Mouse (Mus musculus): ENCODE measurements around the gene Sgsh. TPM values are rescaled to one million over a fixed set of nuclear protein-coding genes. Genes with fewer than 3 reads are reported as not detected.

Sgsh gene
- 4.7 and 8.8 TPM in 2 replicates for total RNA-seq (2014; rRNA removed)
- 2.4 and 5.0 TPM in 2 replicates for polyA plus RNA-seq (2015; fragmentation: Nextera tagmentation; extraction: Ambion mirVana)

DNA sequence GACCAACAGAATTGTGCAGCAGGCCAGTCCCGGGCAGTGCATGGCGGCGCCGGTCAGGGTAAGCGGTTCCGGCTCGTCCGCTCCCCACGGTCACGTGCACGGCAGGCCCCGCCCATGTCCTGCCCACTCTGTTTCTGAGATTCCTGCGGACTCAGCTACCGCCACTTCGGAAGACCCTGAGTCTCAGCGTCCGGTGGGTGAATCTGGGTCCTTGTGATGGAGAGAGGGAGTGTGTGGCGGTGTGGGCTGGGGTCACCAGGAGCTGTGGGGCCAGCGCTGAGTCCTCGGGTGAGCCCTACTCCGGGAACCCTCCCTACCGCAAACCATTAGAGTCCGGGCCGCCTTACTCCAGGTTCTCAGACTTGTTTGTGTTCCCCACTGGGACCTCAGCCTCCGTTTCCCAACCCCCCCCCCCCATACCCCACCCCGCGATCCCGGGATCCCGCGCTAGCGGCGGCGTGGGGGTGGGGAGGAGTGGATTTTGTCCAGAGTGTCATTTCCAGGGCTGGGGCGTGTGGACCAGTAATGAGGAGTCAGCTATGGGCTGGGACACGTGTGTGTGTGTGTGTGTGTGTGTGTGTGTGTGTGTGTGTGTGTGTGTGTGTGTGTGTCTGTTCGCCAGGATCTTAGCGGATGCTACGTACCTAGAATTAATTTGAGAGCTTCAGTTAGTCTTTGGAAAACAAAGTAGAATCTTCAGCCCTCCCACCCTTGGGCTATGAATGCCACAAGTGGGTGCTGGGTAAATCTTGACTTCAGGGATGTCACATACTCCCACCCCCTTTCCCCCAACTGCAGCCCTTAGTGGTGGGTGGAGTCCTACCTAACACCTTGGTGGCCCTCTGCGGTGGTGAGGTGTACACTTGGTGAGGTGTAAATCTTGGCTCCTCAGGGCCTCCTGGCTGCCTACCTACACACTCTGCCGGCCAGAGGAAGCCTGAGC, at the start of gene Sgsh, which contains the start of gene Slc26a11:
Sgsh (minus strand) TSS at position 94 of the 943 bp plus-strand sequence.
Slc26a11 (plus strand) TSS at position 115 of the 943 bp plus-strand sequence.
- DNase-seq (peak; percentile 69), ATAC-seq (peak; percentile 95)
- Histone ChIP-seq H3K27ac (ENCODE audit: low read depth, low read length) (no peak within 1 kb of the TSS; the same call in 1 of the 2 replicates), H3K4me3 (ENCODE audit: low read depth, low read length) (peak within 1 kb of the TSS; percentile 58), H3K9me3 (ENCODE audit: low read length) (no peaks in the 10 kb centered on the region), H3K4me1 (ENCODE audit: insufficient read depth) (no peaks in the 10 kb centered on the region), H3K4me2 (ENCODE audit: low read depth) (peak within 1 kb of the TSS; percentile 95), H3K27me3 (ENCODE audit: insufficient read depth, low read length) (no peaks in the 10 kb centered on the region), H3K36me3 (ENCODE audit: insufficient read depth) (no peaks in the 10 kb centered on the region), H3K9ac (peak within 1 kb of the TSS; percentile 49)
- no peak for TF ChIP-seq CTCF (IDR thresholded peaks at IDR 0.05; ENCODE audit: low read depth)
- under 1% methylated on average over 37 of the region's 40 CpGs for WGBS

DNA sequence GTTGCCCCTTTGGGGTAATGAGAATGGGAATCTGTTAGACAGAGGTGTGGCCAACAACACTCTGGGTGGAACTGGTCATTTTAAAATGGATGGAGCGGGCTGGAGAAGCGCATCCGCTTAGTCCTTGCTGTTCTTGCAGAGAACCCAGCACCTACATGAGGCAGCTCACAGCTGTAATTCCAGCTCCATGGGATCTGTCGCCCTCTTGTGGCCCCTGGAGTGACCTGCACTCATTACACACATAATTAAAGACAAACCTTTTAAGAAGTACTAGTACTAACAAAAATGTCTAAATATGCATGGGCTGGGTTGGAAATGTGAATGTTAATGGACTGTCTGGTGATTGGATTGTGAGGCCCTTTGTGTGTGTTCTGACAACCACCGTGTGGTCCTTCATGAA, 49.3 kb upstream of the Sgsh start:
- H3K9me3 ChIP-seq (ENCODE audit: low read length), result no peaks in the 10 kb centered on the region
- H3K27ac ChIP-seq (ENCODE audit: low read depth, low read length), result no peak overlapping the region
- H3K27me3 ChIP-seq (ENCODE audit: insufficient read depth, low read length), result no peaks in the 10 kb centered on the region
- no peaks in the 10 kb centered on the region for H3K4me1 ChIP-seq (ENCODE audit: insufficient read depth)
- TF ChIP-seq CTCF (IDR thresholded peaks at IDR 0.05; ENCODE audit: low read depth), result peak; percentile 71
- H3K36me3 ChIP-seq (ENCODE audit: insufficient read depth), result no peaks in the 10 kb centered on the region
- peak; percentile 25 for DNase-seq
- no peak overlapping the region for H3K4me2 ChIP-seq (ENCODE audit: low read depth)
- no peak overlapping the region for H3K4me3 ChIP-seq (ENCODE audit: low read depth, low read length)
- no peak for ATAC-seq
- no peak overlapping the region for H3K9ac ChIP-seq
- 56% methylated on average over 5 of the region's 5 CpGs for whole genome bisulfite sequencing

DNA sequence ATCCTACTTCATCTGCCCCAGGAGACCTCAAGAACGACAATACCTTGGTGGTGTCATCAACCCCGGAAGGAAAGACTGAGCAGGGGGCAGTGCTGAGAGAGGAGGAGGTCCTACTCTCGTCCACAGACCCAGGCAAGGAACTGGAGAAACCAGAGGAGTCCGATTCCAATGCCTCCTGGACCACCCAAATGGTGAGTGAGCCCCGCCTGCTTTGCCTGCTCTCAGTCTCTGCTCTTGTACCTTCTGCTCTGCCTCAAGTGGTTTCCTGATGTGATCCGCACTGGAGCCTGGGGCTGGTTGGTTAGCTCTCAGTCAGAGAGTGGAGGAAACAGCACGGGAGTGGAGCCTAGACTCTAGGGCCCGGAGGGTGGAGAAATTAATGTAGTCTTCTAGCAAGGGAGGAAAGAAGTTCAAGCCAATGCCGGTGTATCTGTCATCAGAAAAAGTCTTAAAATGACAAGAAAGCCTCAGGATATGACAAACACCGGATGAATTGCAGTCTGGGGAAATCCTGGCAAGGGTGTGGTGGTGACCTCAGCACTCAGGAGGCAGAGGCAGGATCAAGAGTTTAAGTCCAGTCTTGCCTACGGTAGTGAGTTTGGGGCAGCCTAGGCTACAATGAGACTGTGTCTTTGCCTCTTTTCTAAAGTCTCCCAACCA, 47.3 kb upstream of the Sgsh start:
- Histone ChIP-seq H3K4me2 (ENCODE audit: low read depth) (no peak overlapping the region), H3K36me3 (ENCODE audit: insufficient read depth) (no peaks in the 10 kb centered on the region), H3K4me1 (ENCODE audit: insufficient read depth) (no peaks in the 10 kb centered on the region), H3K27ac (ENCODE audit: low read depth, low read length) (no peak overlapping the region), H3K9me3 (ENCODE audit: low read length) (no peaks in the 10 kb centered on the region), H3K9ac (no peak overlapping the region), H3K27me3 (ENCODE audit: insufficient read depth, low read length) (no peaks in the 10 kb centered on the region), H3K4me3 (ENCODE audit: low read depth, low read length) (no peak overlapping the region)
- 59% methylated on average over 11 of the region's 11 CpGs for WGBS
- DNase-seq, result no peak
- TF ChIP-seq CTCF (IDR thresholded peaks at IDR 0.05; ENCODE audit: low read depth), result no peak
- no peak for ATAC-seq

DNA sequence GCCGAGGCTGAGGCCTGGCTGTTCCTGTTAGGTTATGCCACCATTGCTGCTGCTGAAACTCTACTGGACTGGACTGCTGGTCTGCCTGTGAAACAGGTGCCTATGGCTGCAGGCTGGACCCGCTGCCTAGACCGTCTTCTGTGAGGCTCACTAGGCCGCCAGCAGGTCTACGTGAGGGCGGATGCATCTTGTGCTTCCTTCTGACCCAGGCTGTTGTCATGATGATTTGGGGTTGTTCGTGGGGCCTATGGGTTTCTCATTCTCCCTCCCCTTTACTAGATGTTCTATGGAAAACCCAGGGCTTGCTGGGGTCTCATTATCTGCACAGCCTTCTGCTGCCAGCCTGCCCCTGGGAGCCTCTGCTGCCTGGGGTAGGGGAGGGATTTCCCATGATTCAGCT, 41.1 kb upstream of the Sgsh start:
- no peaks in the 10 kb centered on the region for H3K36me3 ChIP-seq (ENCODE audit: insufficient read depth)
- H3K4me2 ChIP-seq (ENCODE audit: low read depth), result no peak overlapping the region
- TF ChIP-seq CTCF (IDR thresholded peaks at IDR 0.05; ENCODE audit: low read depth), result no peak
- no peaks in the 10 kb centered on the region for H3K9me3 ChIP-seq (ENCODE audit: low read length)
- ATAC-seq (no peak), DNase-seq (no peak)
- H3K4me1 ChIP-seq (ENCODE audit: insufficient read depth), result no peaks in the 10 kb centered on the region
- H3K27ac ChIP-seq (ENCODE audit: low read depth, low read length), result no peak overlapping the region
- WGBS, result 59% methylated on average over 7 of the region's 7 CpGs
- H3K9ac ChIP-seq, result no peak overlapping the region
- H3K4me3 ChIP-seq (ENCODE audit: low read depth, low read length), result no peak overlapping the region
- peaks cover 7% of the 10 kb centered on the region for H3K27me3 ChIP-seq (ENCODE audit: insufficient read depth, low read length)

DNA sequence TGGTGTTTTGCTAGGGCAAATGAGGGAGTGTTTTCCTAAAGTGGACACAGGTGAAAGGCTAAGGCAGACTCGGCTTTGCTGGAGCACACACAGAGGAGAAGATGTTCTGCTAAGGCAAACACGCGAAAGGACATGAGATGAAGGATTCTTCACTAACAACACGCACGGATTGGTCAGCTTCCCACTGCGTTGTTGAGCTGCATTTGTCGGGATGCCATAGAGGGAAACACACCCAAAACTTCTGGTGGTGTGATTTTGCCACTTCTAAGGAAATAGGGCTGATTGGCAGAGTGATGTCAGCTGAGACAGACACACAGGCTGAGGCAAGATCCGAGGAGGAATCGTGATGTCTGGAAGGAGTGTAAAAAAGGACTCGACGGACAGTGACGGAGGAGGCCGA, 40.6 kb upstream of the Sgsh start:
- Histone ChIP-seq H3K36me3 (ENCODE audit: insufficient read depth) (no peaks in the 10 kb centered on the region), H3K27me3 (ENCODE audit: insufficient read depth, low read length) (peaks cover 7% of the 10 kb centered on the region), H3K9me3 (ENCODE audit: low read length) (no peaks in the 10 kb centered on the region), H3K9ac (no peak overlapping the region), H3K4me1 (ENCODE audit: insufficient read depth) (no peaks in the 10 kb centered on the region), H3K4me2 (ENCODE audit: low read depth) (no peak overlapping the region), H3K27ac (ENCODE audit: low read depth, low read length) (no peak overlapping the region), H3K4me3 (ENCODE audit: low read depth, low read length) (no peak overlapping the region)
- DNase-seq (no peak), ATAC-seq (no peak)
- WGBS, result 27% methylated on average over 13 of the region's 13 CpGs
- no peak for TF ChIP-seq CTCF (IDR thresholded peaks at IDR 0.05; ENCODE audit: low read depth)

DNA sequence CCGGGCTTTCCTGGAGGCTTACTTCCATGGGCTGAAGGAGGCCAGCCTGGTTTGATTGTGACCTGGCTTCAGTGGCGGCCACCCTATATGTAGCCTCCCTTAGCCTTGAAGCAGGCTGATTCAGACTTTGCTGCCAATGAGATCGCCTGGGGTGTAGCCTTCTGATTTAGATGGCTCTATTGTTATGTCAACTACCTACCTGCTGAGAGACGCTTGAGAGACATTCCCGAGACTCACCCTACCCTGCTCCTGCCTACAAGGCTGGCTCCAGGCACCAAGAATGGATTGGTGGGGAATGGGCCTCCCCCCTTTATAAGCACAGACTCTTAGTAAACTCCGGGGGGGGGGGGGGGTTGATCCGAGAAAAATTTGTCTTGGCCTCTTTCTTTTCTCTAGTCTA, 40.1 kb upstream of the Sgsh start:
- no peaks in the 10 kb centered on the region for H3K36me3 ChIP-seq (ENCODE audit: insufficient read depth)
- peaks cover 10% of the 10 kb centered on the region for H3K27me3 ChIP-seq (ENCODE audit: insufficient read depth, low read length)
- TF ChIP-seq CTCF (IDR thresholded peaks at IDR 0.05; ENCODE audit: low read depth), result no peak
- no peak overlapping the region for H3K4me3 ChIP-seq (ENCODE audit: low read depth, low read length)
- no peaks in the 10 kb centered on the region for H3K9me3 ChIP-seq (ENCODE audit: low read length)
- H3K4me2 ChIP-seq (ENCODE audit: low read depth), result no peak overlapping the region
- H3K27ac ChIP-seq (ENCODE audit: low read depth, low read length), result no peak overlapping the region
- H3K9ac ChIP-seq, result no peak overlapping the region
- ATAC-seq (no peak), DNase-seq (no peak)
- WGBS, result 20% methylated on average over 7 of the region's 7 CpGs
- H3K4me1 ChIP-seq (ENCODE audit: insufficient read depth), result no peaks in the 10 kb centered on the region

DNA sequence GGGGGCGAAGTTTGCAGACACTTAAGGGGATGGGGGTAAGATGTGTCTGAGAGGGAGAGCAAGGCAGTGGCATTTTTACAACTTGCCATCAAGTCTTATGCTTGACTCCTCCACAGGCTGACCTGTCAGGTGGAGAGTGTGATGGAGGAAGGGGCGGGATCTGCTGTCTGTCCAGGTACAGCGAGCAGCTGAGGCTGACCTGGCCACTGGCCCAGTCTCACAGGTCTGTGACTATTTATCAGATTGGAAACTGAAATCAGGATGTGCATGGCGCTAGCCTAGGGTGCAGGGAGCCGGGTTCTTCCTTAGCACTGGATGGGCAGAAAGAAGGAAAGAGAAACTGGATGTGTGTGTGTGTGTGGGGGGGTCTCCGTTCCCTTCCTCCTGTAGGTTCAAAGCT, 38.9 kb upstream of the Sgsh start:
- H3K4me2 ChIP-seq (ENCODE audit: low read depth), result no peak overlapping the region
- H3K4me3 ChIP-seq (ENCODE audit: low read depth, low read length), result no peak overlapping the region
- 50% methylated on average over 6 of the region's 6 CpGs for WGBS
- no peak for ATAC-seq
- H3K9ac ChIP-seq, result no peak overlapping the region
- peaks cover 14% of the 10 kb centered on the region for H3K27me3 ChIP-seq (ENCODE audit: insufficient read depth, low read length)
- no peaks in the 10 kb centered on the region for H3K36me3 ChIP-seq (ENCODE audit: insufficient read depth)
- no peaks in the 10 kb centered on the region for H3K4me1 ChIP-seq (ENCODE audit: insufficient read depth)
- no peak for DNase-seq
- TF ChIP-seq CTCF (IDR thresholded peaks at IDR 0.05; ENCODE audit: low read depth), result no peak
- H3K9me3 ChIP-seq (ENCODE audit: low read length), result no peaks in the 10 kb centered on the region
- H3K27ac ChIP-seq (ENCODE audit: low read depth, low read length), result no peak overlapping the region

Data from forebrain, postnatal 0 days (tissue).